Mouse (Mus musculus) hindbrain, embryonic 12.5 days (tissue): ENCODE measurements around the gene Ccdc61. TPM values are rescaled to one million over a fixed set of nuclear protein-coding genes. Genes with fewer than 3 reads are reported as not detected.
"Not testable (repeated sequence)": the region's sequence is repeated elsewhere in the genome, so short reads cannot be mapped to it uniquely, and the experiment has no call there.

Experiments used
- ATAC-seq: fragments of 200-750 bp; cut with Nextera tagmentation; 2 replicates; pipeline ENCODE4 v1.8.0; 2017; ENCODE audit warnings: moderate TSS enrichment; ENCODE audit not compliant: low FRiP score
- H3K27ac ChIP-seq: fragments of 300-500 bp; sonication (generic); 2 replicates; pipeline ENCODE4 v1.5.1; 2016; ENCODE audit warnings: mild to moderate bottlenecking
- H3K27me3 ChIP-seq: fragments of 300-500 bp; sonication (generic); 2 replicates; pipeline ENCODE4 v1.6.1; 2016; ENCODE audit warnings: mild to moderate bottlenecking
- H3K36me3 ChIP-seq: fragments of 300-500 bp; sonication (generic); 2 replicates; pipeline ENCODE4 v1.6.1; 2016; ENCODE audit warnings: mild to moderate bottlenecking
- H3K4me1 ChIP-seq: fragments of 300-500 bp; sonication (generic); 2 replicates; pipeline ENCODE4 v1.6.1; 2016
- H3K4me2 ChIP-seq: fragments of 300-500 bp; sonication (generic); replicated peaks from 2 replicates; pipeline ENCODE4 v1.6.1; 2016; ENCODE audit warnings: mild to moderate bottlenecking
- H3K4me3 ChIP-seq: fragments of 300-500 bp; sonication (generic); 2 replicates; pipeline ENCODE4 v1.5.1; 2016; ENCODE audit warnings: mild to moderate bottlenecking
- H3K9ac ChIP-seq: fragments of 300-500 bp; sonication (generic); 2 replicates; pipeline ENCODE4 v1.6.1; 2016; ENCODE audit warnings: mild to moderate bottlenecking, moderate library complexity
- H3K9me3 ChIP-seq: fragments of 300-500 bp; sonication (generic); replicated peaks from 2 replicates; pipeline ENCODE4 v1.6.1; 2016; ENCODE audit warnings: mild to moderate bottlenecking
- WGBS: fragments of 180-500 bp; shearing (Covaris S2); methylation state at CpG from one replicate; pipeline ENCODE4 v1.1.7; 2016; 5-methylcytosine and 5-hydroxymethylcytosine counted together
- polyA plus RNA-seq: library from polyadenylated mRNA; unstranded; fragments of >200 nt; fragmentation: Nextera tagmentation; extraction: Ambion mirVana; gene quantifications from 2 replicates; pipeline ENCODE4 v1.2.1, GENCODE M21; 2016

The Ccdc61 gene
- polyA plus RNA-seq, 1 experiment from 2014 or later, result 31.9 TPM

- Histone ChIP-seq H3K27me3 (no peaks in the 10 kb centered on the region), H3K27ac (no peak overlapping the region), H3K4me1 (peaks cover 5% of the 10 kb centered on the region; the same call in 1 of the 2 replicates), H3K4me2 (no peak overlapping the region), H3K36me3 (no peaks in the 10 kb centered on the region), H3K9ac (no peak overlapping the region), H3K4me3 (no peak overlapping the region), H3K9me3 (no peaks in the 10 kb centered on the region)
- WGBS, result 88% methylated on average over 5 of the region's 5 CpGs
- ATAC-seq, result no peak
Measured at GRCm38 (mm10) chr7:18875372-18875771, 34.8 kb downstream of the Ccdc61 start.

- under 1% methylated on average over 10 of the region's 10 CpGs for WGBS
- Histone ChIP-seq H3K4me1 (peaks cover 5% of the 10 kb centered on the region; the same call in 1 of the 2 replicates), H3K27ac (no peak overlapping the region), H3K4me3 (peak overlapping the region; percentile 33), H3K9me3 (0 out of 2 replicates have a peak, but pooled peaks cover 4% of the 10 kb centered on the region), H3K36me3 (no peaks in the 10 kb centered on the region), H3K4me2 (peak overlapping the region; percentile 74), H3K27me3 (no peaks in the 10 kb centered on the region), H3K9ac (peak overlapping the region; percentile 54; the same call in 1 of the 2 replicates)
- peak; percentile 85 for ATAC-seq
Measured at GRCm38 (mm10) chr7:18873253-18873652, 37.0 kb downstream of the Ccdc61 start.

- Histone ChIP-seq H3K9me3 (0 out of 2 replicates have a peak, but pooled peaks cover 5% of the 10 kb centered on the region), H3K4me3 (peak overlapping the region; percentile 33), H3K9ac (peak overlapping the region; percentile 54), H3K27ac (no peak overlapping the region), H3K27me3 (no peaks in the 10 kb centered on the region), H3K36me3 (no peaks in the 10 kb centered on the region), H3K4me1 (peaks cover 5% of the 10 kb centered on the region; the same call in 1 of the 2 replicates), H3K4me2 (peak overlapping the region; percentile 74)
- WGBS, result 6% methylated on average over 7 of the region's 7 CpGs
- ATAC-seq, result peak; percentile 67
Measured at GRCm38 (mm10) chr7:18872816-18873215, 37.4 kb downstream of the Ccdc61 start.

GRCm38 (mm10) chr7:18872014-18872802 is 38.0 kb downstream of the Ccdc61 start:
- ATAC-seq, result peak; percentile 73
- 0 out of 2 replicates have a peak, but pooled peaks cover 5% of the 10 kb centered on the region for H3K9me3 ChIP-seq
- peak overlapping the region; percentile 54 for H3K9ac ChIP-seq
- H3K27ac ChIP-seq, result no peak overlapping the region
- peak overlapping the region; percentile 74 for H3K4me2 ChIP-seq
- no peaks in the 10 kb centered on the region for H3K36me3 ChIP-seq
- 34% methylated on average over 13 of the region's 14 CpGs for WGBS
- H3K27me3 ChIP-seq, result no peaks in the 10 kb centered on the region
- peak overlapping the region; percentile 33 for H3K4me3 ChIP-seq
- H3K4me1 ChIP-seq, result peaks cover 5% of the 10 kb centered on the region; the same call in 1 of the 2 replicates

- not testable (repeated sequence) for H3K27me3 ChIP-seq, H3K4me3 ChIP-seq, H3K9me3 ChIP-seq, H3K27ac ChIP-seq, ATAC-seq, H3K36me3 ChIP-seq, H3K9ac ChIP-seq, H3K4me1 ChIP-seq, H3K4me2 ChIP-seq
- WGBS, result 88% methylated on average over 2 of the region's 8 CpGs
Measured at GRCm38 (mm10) chr7:18871031-18871430, 39.2 kb downstream of the Ccdc61 start, which contains the start of gene Pglyrp1. Gene Pglyrp1 (plus strand): TSS chr7:18871331.

GRCm38 (mm10) chr7:18868491-18868890 is 41.7 kb downstream of the Ccdc61 start:
- WGBS, result 91% methylated on average over 2 of the region's 2 CpGs
- H3K36me3 ChIP-seq, result no peaks in the 10 kb centered on the region
- H3K4me2 ChIP-seq, result no peak overlapping the region
- no peak overlapping the region for H3K9ac ChIP-seq
- H3K27me3 ChIP-seq, result no peaks in the 10 kb centered on the region
- no peak for ATAC-seq
- H3K27ac ChIP-seq, result no peak overlapping the region
- H3K4me1 ChIP-seq, result peaks cover 5% of the 10 kb centered on the region; the same call in 1 of the 2 replicates
- 0 out of 2 replicates have a peak, but pooled peaks cover 5% of the 10 kb centered on the region for H3K9me3 ChIP-seq
- H3K4me3 ChIP-seq, result no peak overlapping the region

- 81% methylated on average over 6 of the region's 6 CpGs for WGBS
- Histone ChIP-seq H3K4me1 (no peaks in the 10 kb centered on the region), H3K27ac (no peak overlapping the region), H3K4me3 (no peak overlapping the region), H3K27me3 (no peaks in the 10 kb centered on the region), H3K9me3 (0 out of 2 replicates have a peak, but pooled peaks cover 3% of the 10 kb centered on the region), H3K9ac (no peak overlapping the region), H3K36me3 (no peaks in the 10 kb centered on the region), H3K4me2 (no peak overlapping the region)
- ATAC-seq, result no peak
Measured at GRCm38 (mm10) chr7:18862801-18863200, 47.4 kb downstream of the Ccdc61 start.

- Histone ChIP-seq H3K36me3 (no peaks in the 10 kb centered on the region), H3K4me3 (no peak overlapping the region), H3K9ac (no peak overlapping the region), H3K9me3 (0 out of 2 replicates have a peak, but pooled peaks cover 3% of the 10 kb centered on the region), H3K27ac (no peak overlapping the region), H3K27me3 (no peaks in the 10 kb centered on the region), H3K4me1 (no peaks in the 10 kb centered on the region), H3K4me2 (no peak overlapping the region)
- ATAC-seq, result no peak
- WGBS, result 79% methylated on average over 5 of the region's 5 CpGs
Measured at GRCm38 (mm10) chr7:18858310-18858916, 51.8 kb downstream of the Ccdc61 start.

GRCm38 (mm10) chr7:18848395-18848794 is 61.8 kb downstream of the Ccdc61 start:
- Histone ChIP-seq H3K9ac (no peak overlapping the region), H3K27me3 (no peaks in the 10 kb centered on the region), H3K27ac (no peak overlapping the region), H3K4me1 (no peaks in the 10 kb centered on the region), H3K4me3 (no peak overlapping the region), H3K36me3 (no peaks in the 10 kb centered on the region), H3K9me3 (no peaks in the 10 kb centered on the region), H3K4me2 (no peak overlapping the region)
- ATAC-seq, result no peak
- WGBS, result 94% methylated on average over 1 of the region's 1 CpGs

- Histone ChIP-seq H3K4me1 (peaks cover 4% of the 10 kb centered on the region), H3K27me3 (no peaks in the 10 kb centered on the region), H3K9ac (no peak overlapping the region), H3K4me2 (no peak overlapping the region), H3K4me3 (no peak overlapping the region), H3K9me3 (no peaks in the 10 kb centered on the region), H3K36me3 (no peaks in the 10 kb centered on the region), H3K27ac (no peak overlapping the region)
- WGBS, result 51% methylated on average over 5 of the region's 5 CpGs
- no peak for ATAC-seq
Measured at GRCm38 (mm10) chr7:18844811-18845210, 65.4 kb downstream of the Ccdc61 start.

- H3K9ac ChIP-seq, result no peak overlapping the region
- H3K4me2 ChIP-seq, result peak overlapping the region; percentile 63
- H3K27me3 ChIP-seq, result no peaks in the 10 kb centered on the region
- WGBS, result 54% methylated on average over 1 of the region's 1 CpGs
- no peaks in the 10 kb centered on the region for H3K36me3 ChIP-seq
- H3K27ac ChIP-seq, result no peak overlapping the region
- ATAC-seq, result peak; percentile 46
- peaks cover 4% of the 10 kb centered on the region for H3K4me1 ChIP-seq
- H3K4me3 ChIP-seq, result no peak overlapping the region; the same call in 1 of the 2 replicates
- no peaks in the 10 kb centered on the region for H3K9me3 ChIP-seq
Measured at GRCm38 (mm10) chr7:18841174-18841567, 69.0 kb downstream of the Ccdc61 start.
